Mouse (Mus musculus) Patski (cell line): ENCODE measurements around the gene Syce2. TPM values are rescaled to one million over a fixed set of nuclear protein-coding genes. Genes with fewer than 3 reads are reported as not detected.

Experiments used
- ATAC-seq: fragments of 100-300 bp; one replicate; pipeline ENCODE4 v1.8.0; 2021
- CTCF ChIA-PET: fragments of 350-600 bp; sonication (Branson Sonifier 250); formaldehyde crosslinking; loops from one replicate; lab custom pipeline; 2022; ENCODE audit warnings: inconsistent platforms; lab: Charles Lee
- POLR2A ChIA-PET: fragments of 350-600 bp; sonication (Branson Sonifier 250); formaldehyde crosslinking; loops from one replicate; lab custom pipeline; 2022; ENCODE audit warnings: antibody characterized with exemption, inconsistent platforms; lab: Charles Lee
- DNase-seq: peaks from one replicate; pipeline ENCODE4 v3.0.0-alpha.2; 2011; ENCODE audit warnings: low read depth, low spot score
- H3K27me3 ChIP-seq: fragments of 371-371 bp; one replicate; pipeline ENCODE4 v1.5.1; 2021
- CTCF ChIP-seq: fragments of 100-300 bp; IDR thresholded peaks from one replicate; pipeline ENCODE4 v1.5.1; 2021
- in situ Hi-C: fragments of 300-500 bp; cut with MboI; formaldehyde crosslinking; loops from 3 replicates; pipeline ENCODE4 v1.11.1; 2018; ENCODE audit warnings: low pct_unique_long_range_greater_than_20kb, mixed read lengths
- polyA plus RNA-seq: library from polyadenylated mRNA; unstranded; gene quantifications from one replicate; pipeline ENCODE4 v1.2.3, GENCODE M21; 2021

The Syce2 gene
- polyA plus RNA-seq, 1 experiment from 2014 or later = 6.0 TPM

- H3K27me3 ChIP-seq = no peaks in the 10 kb centered on the region
- POLR2A ChIA-PET = no interaction called here
- ATAC-seq (peak; percentile 24), DNase-seq (no peak)
- in situ Hi-C loops = no loop called here
- TF ChIP-seq CTCF = no peak
- CTCF ChIA-PET = interaction anchor here (0.8 to 1.7 kb wide), 2 partner anchors 10 to 31 kb away, joined by 3 to 7 read pairs; no protein-coding TSS in a partner anchor
Measured at GRCm38 (mm10) chr8:84872309-84872965, 526 bp downstream of the Syce2 start.

- ChIA-PET CTCF (no interaction called here), POLR2A (no interaction called here)
- TF ChIP-seq CTCF = no peak
- in situ Hi-C loops = no loop called here
- no peak for ATAC-seq
- no peak for DNase-seq
- no peaks in the 10 kb centered on the region for H3K27me3 ChIP-seq
Measured at GRCm38 (mm10) chr8:84873016-84873415, 1.1 kb downstream of the Syce2 start.

DNA sequence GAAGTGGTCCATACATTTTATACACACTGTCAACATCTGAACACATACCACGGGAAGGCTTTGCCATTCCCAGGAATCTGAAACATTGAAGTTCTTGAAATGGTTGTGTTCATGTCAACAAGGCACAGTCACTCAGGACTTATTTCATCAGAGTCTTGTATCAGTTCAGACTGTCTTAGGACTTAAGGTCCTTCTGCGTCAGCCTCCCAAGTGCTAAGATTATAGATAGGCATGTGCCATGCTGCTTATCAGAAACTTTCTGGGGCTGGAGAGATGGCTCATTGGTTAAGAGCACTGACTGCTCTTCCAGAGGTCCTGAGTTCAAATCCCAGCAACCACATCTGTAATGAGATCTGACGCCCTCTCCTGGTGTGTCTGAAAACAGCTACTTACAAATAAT lies 2.4 kb downstream of the Syce2 start:
- H3K27me3 ChIP-seq = no peaks in the 10 kb centered on the region
- TF ChIP-seq CTCF = no peak
- in situ Hi-C loops = no loop called here
- ATAC-seq = no peak
- POLR2A ChIA-PET = interaction anchor here (1.3 kb wide), 1 partner anchor 28 kb away, joined by 4 read pairs; no protein-coding TSS in a partner anchor
- DNase-seq = no peak
- CTCF ChIA-PET = interaction anchor here (1.3 to 1.4 kb wide), 4 partner anchors 9 to 18 kb away, joined by 3 to 4 read pairs (median 4); no protein-coding TSS in a partner anchor

DNA sequence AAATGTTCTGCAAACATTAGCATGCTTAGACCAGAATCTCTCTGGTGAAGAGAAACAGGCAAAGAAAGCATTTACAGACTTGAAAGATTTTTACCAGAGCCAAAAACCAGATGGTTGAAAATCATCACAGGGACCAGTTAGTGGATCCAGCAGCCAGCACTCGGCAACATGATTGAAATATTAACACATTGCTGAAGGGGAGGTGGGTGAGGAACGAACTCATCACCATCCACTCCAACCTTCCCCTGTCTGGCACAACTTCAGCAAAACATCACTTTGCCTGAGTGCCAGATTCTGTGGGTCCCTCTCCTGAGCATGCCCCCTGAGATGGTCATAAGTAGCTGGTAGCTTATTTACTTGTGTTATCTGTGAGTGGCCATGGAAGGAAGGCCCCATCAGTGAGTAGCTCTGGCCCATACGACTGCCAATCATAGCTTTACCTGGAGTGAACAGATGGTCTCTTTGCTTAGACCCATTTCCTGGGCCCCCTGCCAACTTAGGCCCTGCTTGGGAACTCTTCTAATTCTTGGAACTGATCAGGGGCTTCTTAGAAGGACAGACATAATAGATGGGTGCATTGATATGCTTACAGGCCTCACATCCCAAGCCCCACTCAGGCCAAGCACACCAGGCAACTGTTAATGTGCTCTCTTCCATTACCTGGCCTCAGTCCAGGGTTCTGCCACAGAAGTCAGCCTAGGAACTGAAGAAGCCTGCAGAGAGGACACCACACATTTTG lies 5.6 kb downstream of the Syce2 start:
- ATAC-seq (no peak), DNase-seq (no peak)
- no peaks in the 10 kb centered on the region for H3K27me3 ChIP-seq
- in situ Hi-C loops = no loop called here
- CTCF ChIA-PET = interaction anchor here (1.9 to 4.1 kb wide), 2 partner anchors 9 to 25 kb away, joined by 4 to 19 read pairs; partner anchors contain the start of gene Klf1
- no peak for TF ChIP-seq CTCF
- POLR2A ChIA-PET = no interaction called here

GRCm38 (mm10) chr8:84878915-84879314 lies 7.0 kb downstream of the Syce2 start:
- CTCF ChIA-PET = interaction anchor here (4.1 kb wide), 1 partner anchor 23 kb away, joined by 19 read pairs; the partner anchor contains the start of gene Klf1
- in situ Hi-C loops = no loop called here
- DNase-seq (no peak), ATAC-seq (no peak)
- POLR2A ChIA-PET = no interaction called here
- no peak for TF ChIP-seq CTCF
- H3K27me3 ChIP-seq = no peaks in the 10 kb centered on the region

DNA sequence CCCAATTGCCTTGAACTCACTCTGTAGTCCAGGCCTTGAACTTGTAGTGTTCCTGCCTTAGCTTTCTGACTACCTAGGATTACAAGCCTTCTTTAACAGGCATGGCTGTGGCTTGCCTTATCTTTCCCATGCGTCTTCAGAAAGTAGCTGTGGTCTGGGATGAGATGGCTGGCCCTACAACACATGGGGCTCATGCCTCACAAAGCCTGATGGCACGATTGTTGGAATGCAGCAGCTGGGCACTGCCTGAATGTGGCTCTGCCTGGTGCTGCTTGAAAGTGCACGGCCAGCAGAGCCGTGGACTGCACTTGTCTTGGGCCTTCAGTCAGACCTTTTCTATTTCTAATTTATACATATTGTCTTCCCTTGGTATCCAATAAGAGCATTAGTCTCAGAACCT lies 12.8 kb downstream of the Syce2 start:
- CTCF ChIA-PET = no interaction called here
- no peak for TF ChIP-seq CTCF
- POLR2A ChIA-PET = no interaction called here
- DNase-seq (no peak), ATAC-seq (no peak)
- H3K27me3 ChIP-seq = no peaks in the 10 kb centered on the region
- in situ Hi-C loops = no loop called here

DNA sequence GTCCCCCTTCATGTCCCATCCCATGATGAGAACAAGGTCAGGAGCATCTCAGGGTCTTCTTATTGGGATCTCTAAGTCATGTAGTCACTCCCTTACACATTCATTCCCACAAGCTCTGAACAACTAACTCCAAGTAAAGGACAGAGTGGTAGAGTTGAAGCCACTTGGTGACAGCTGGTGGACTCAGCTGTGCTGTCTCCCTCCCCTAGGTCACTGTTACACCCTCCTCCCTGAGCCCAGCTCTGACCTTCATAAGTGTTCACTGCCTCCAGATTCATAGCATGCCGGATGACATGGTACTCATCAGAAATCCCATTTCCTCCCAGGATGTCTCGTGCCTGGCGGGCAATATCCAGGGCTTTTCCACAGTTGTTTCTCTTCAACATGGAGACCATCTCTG lies 16.4 kb downstream of the Syce2 start:
- CTCF ChIA-PET = interaction anchor here (2.0 kb wide), 1 partner anchor 15 kb away, joined by 6 read pairs; no protein-coding TSS in a partner anchor
- DNase-seq (no peak), ATAC-seq (no peak)
- TF ChIP-seq CTCF = no peak
- POLR2A ChIA-PET = no interaction called here
- no peaks in the 10 kb centered on the region for H3K27me3 ChIP-seq
- in situ Hi-C loops = no loop called here

DNA sequence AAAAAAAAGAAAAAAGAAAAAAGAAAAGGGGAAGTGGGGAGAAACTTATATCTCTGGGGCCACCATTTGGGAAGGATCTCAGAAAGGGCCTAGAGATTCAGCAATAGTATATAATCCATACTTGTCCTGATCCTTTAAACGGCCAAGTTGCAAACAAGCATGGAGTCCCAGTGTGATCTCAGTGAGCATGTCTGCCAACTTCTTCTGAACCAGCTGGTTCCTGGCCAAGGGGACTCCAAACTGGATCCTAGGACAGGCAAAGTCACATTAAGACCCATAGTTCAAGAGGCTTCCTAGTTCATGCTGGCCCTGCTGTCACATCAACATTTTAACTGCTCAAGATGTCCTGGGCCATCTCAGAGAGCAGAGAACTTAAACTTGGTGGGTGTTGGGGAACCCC lies 17.2 kb downstream of the Syce2 start:
- no peaks in the 10 kb centered on the region for H3K27me3 ChIP-seq
- TF ChIP-seq CTCF = no peak
- CTCF ChIA-PET = interaction anchor here (1.2 to 2.0 kb wide), 2 partner anchors 14 to 109 kb away, joined by 3 to 6 read pairs; no protein-coding TSS in a partner anchor
- DNase-seq (no peak), ATAC-seq (no peak)
- POLR2A ChIA-PET = no interaction called here
- in situ Hi-C loops = no loop called here

GRCm38 (mm10) chr8:84892993-84893708 lies 21.2 kb downstream of the Syce2 start:
- CTCF ChIA-PET = interaction anchor here (0.8 to 2.7 kb wide), 6 partner anchors 7 to 48 kb away, joined by 3 to 22 read pairs (median 4); partner anchors contain the start of gene Dnase2a
- DNase-seq (no peak), ATAC-seq (peak; percentile 29)
- TF ChIP-seq CTCF = no peak
- H3K27me3 ChIP-seq = no peaks in the 10 kb centered on the region
- in situ Hi-C loops = no loop called here
- POLR2A ChIA-PET = interaction anchor here (0.8 to 1.5 kb wide), 5 partner anchors 10 to 45 kb away, joined by 3 to 4 read pairs (median 3); no protein-coding TSS in a partner anchor

GRCm38 (mm10) chr8:84893709-84894134 lies 21.8 kb downstream of the Syce2 start, which contains the start of gene Gcdh:
Gene Gcdh, minus strand, starts transcription at chr8:84893921.
- ChIA-PET CTCF (interaction anchor here (0.8 to 2.7 kb wide), 4 partner anchors 9 to 48 kb away, joined by 3 to 22 read pairs (median 6); partner anchors contain the start of gene Dnase2a), POLR2A (interaction anchor here (0.8 to 1.5 kb wide), 3 partner anchors 10 to 46 kb away, joined by 3 read pairs; no protein-coding TSS in a partner anchor)
- ATAC-seq (peak; percentile 98), DNase-seq (peak; percentile 80)
- TF ChIP-seq CTCF = no peak
- in situ Hi-C loops = no loop called here
- no peaks in the 10 kb centered on the region for H3K27me3 ChIP-seq
